Mouse (Mus musculus): Measurements from ENCODE around the gene Bod1. TPM values are rescaled to one million over a fixed set of nuclear protein-coding genes. Genes with fewer than 3 reads are reported as not detected.
A peak's percentile ranks its signal among the peaks of the same experiment; 100 is the strongest.

Gene Bod1
- polyA plus RNA-seq, 1 experiment, result 18.0 TPM

- Histone ChIP-seq H3K4me3 (replicated peaks; ENCODE audit: control insufficient read depth, low read depth, low read length) (no peak overlapping the region), H3K27ac (ENCODE audit: control insufficient read depth, insufficient read depth, low read depth, low read length, poor library complexity) (no peak overlapping the region), H3K4me1 (ENCODE audit: control insufficient read depth, insufficient read depth, low read length) (peaks cover 2% of the 10 kb centered on the region; the same call in 1 of the 2 replicates)
- no peak for TF ChIP-seq CTCF (IDR thresholded peaks at IDR 0.05; ENCODE audit: control insufficient read depth, insufficient read depth, low read length)
- TF ChIP-seq POLR2A (IDR thresholded peaks at IDR 0.05; ENCODE audit: borderline replicate concordance, control insufficient read depth, low read depth, low read length), result no peak
- 87% methylated on average over 5 of the region's 5 CpGs for whole genome bisulfite sequencing
Observed at GRCm38 (mm10) chr11:31677309-31677708, 5.6 kb upstream of the Bod1 start.

DNA sequence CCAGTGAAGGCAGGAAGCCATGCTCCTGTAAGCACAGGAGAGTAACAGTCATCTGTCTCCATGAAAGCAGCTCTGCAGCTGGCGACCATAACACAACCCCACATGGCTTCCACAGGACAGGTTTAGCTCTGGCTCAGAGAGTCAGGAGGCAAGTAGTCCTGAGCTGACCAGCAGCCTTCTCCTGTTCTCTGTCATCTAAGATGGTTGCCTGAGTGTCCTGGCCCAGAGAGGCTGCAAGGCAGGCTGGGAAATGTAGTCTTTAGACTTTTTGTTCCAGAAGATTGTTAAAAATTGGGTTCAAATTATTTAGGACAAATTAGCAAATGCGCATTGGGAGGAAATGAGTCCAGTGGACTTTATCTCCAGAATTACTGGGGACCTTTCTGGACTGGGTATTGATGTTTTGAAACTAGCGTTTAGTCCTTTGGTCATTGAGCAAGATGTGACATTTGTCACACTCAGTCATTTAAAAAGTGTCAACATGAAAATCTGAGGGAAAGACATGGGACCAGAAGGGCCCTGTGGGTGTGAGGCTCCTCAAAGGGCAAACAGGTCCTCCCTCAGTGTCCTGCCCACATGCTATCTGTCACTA lies 5.1 kb upstream of the Bod1 start:
- TF ChIP-seq CTCF (IDR thresholded peaks at IDR 0.05; ENCODE audit: control insufficient read depth, insufficient read depth, low read length) (no peak), POLR2A (IDR thresholded peaks at IDR 0.05; ENCODE audit: borderline replicate concordance, control insufficient read depth, low read depth, low read length) (no peak)
- peaks cover 2% of the 10 kb centered on the region; the same call in 1 of the 2 replicates for H3K4me1 ChIP-seq (ENCODE audit: control insufficient read depth, insufficient read depth, low read length)
- no peak overlapping the region for H3K27ac ChIP-seq (ENCODE audit: control insufficient read depth, insufficient read depth, low read depth, low read length, poor library complexity)
- H3K4me3 ChIP-seq (replicated peaks; ENCODE audit: control insufficient read depth, low read depth, low read length), result no peak overlapping the region
- 79% methylated on average over 3 of the region's 3 CpGs for WGBS

GRCm38 (mm10) chr11:31675430-31675829 lies 3.7 kb upstream of the Bod1 start:
- Histone ChIP-seq H3K4me3 (replicated peaks; ENCODE audit: control insufficient read depth, low read depth, low read length) (no peak overlapping the region), H3K4me1 (ENCODE audit: control insufficient read depth, insufficient read depth, low read length) (no peaks in the 10 kb centered on the region; the same call in 1 of the 2 replicates), H3K27ac (ENCODE audit: control insufficient read depth, insufficient read depth, low read depth, low read length, poor library complexity) (no peak overlapping the region)
- no peak for TF ChIP-seq POLR2A (IDR thresholded peaks at IDR 0.05; ENCODE audit: borderline replicate concordance, control insufficient read depth, low read depth, low read length)
- TF ChIP-seq CTCF (IDR thresholded peaks at IDR 0.05; ENCODE audit: control insufficient read depth, insufficient read depth, low read length), result peak; percentile 50
- 45% methylated on average over 2 of the region's 2 CpGs for WGBS

DNA sequence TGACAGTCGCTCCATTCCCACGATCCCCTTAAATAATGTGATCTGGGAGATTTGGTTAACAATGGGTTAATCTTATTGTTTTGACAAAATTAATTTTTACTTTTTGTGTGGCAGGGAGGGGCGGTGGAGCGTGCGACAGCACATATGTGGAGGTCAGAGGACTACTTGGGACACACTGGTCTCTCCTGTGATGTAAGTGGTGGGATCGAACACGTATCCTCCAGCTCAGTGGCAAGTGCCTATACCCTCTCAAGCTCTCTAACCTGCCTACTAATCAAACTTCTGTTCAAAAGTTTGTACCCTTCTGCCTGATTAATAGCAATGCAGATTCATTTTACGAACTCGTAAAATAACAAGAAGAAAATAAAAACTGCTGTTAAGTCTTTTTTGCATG lies 482 bp upstream of the Bod1 start:
- TF ChIP-seq CTCF (IDR thresholded peaks at IDR 0.05; ENCODE audit: control insufficient read depth, insufficient read depth, low read length), result no peak
- TF ChIP-seq POLR2A (IDR thresholded peaks at IDR 0.05; ENCODE audit: borderline replicate concordance, control insufficient read depth, low read depth, low read length), result no peak
- WGBS, result 13% methylated on average over 9 of the region's 9 CpGs
- H3K4me3 ChIP-seq (replicated peaks; ENCODE audit: control insufficient read depth, low read depth, low read length), result peak overlapping the region; percentile 67
- H3K27ac ChIP-seq (ENCODE audit: control insufficient read depth, insufficient read depth, low read depth, low read length, poor library complexity), result no peak overlapping the region
- H3K4me1 ChIP-seq (ENCODE audit: control insufficient read depth, insufficient read depth, low read length), result no peaks in the 10 kb centered on the region; the same call in 1 of the 2 replicates

DNA sequence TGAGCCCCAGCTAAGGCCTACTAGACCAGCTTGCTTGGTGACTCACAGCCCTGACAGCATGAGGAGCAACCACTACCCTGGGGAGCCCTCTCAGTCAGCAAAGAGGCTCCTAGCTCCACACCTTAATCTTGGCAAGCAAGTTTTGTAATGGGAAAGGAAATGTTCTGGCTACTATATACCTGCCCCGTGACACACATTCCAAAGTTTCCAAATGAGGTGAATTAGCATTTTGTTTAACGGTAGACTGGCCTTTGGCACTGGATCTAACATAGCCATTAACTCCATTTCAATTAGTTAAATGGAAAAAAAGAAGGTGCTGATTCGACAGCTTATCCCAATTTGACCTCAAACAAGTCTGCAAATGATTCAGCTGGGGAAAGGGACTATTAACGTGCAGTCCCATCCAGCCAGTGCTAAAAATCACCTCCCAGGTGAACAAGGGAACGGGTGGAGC lies 1.2 kb downstream of the Bod1 start:
- H3K27ac ChIP-seq (ENCODE audit: control insufficient read depth, insufficient read depth, low read depth, low read length, poor library complexity), result no peak overlapping the region
- WGBS, result 69% methylated on average over 5 of the region's 5 CpGs
- no peaks in the 10 kb centered on the region; the same call in 1 of the 2 replicates for H3K4me1 ChIP-seq (ENCODE audit: control insufficient read depth, insufficient read depth, low read length)
- no peak for TF ChIP-seq POLR2A (IDR thresholded peaks at IDR 0.05; ENCODE audit: borderline replicate concordance, control insufficient read depth, low read depth, low read length)
- TF ChIP-seq CTCF (IDR thresholded peaks at IDR 0.05; ENCODE audit: control insufficient read depth, insufficient read depth, low read length), result no peak
- H3K4me3 ChIP-seq (replicated peaks; ENCODE audit: control insufficient read depth, low read depth, low read length), result no peak overlapping the region

DNA sequence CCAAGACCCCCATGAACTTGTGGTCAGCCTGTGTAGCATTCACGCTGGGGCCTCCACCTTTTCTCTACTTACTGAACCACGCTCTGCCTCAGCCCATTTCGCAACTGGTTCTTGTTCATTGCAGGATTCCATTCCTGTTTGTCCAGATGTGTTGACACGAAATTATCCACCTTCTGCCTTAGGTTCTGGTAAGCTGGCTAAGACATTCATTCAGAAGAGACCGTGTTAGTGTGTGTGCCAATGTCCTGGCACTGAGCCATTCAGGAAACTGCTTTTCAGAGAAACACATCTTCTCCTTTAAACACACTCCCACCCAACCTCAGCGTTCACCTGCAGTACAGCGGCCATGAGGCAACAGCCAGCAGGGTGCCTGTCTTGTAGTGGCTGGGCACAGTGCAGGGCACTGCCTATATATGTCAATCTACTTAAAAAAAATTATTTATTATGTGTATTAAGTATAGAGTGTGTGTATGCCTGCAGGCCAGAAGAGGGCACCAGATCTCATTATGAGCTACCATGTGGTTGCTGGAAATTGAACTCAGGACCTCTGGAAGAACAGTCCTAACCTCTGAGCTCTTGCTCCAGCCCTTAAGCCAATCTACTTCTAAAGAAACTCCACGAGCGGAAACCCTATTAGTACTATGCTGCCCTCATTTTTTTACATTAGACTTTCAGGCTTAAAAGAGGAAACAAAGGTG lies 2.4 kb downstream of the Bod1 start:
- Histone ChIP-seq H3K27ac (ENCODE audit: control insufficient read depth, insufficient read depth, low read depth, low read length, poor library complexity) (no peak overlapping the region), H3K4me1 (ENCODE audit: control insufficient read depth, insufficient read depth, low read length) (no peaks in the 10 kb centered on the region; the same call in 1 of the 2 replicates), H3K4me3 (replicated peaks; ENCODE audit: control insufficient read depth, low read depth, low read length) (no peak overlapping the region)
- TF ChIP-seq POLR2A (IDR thresholded peaks at IDR 0.05; ENCODE audit: borderline replicate concordance, control insufficient read depth, low read depth, low read length) (no peak), CTCF (IDR thresholded peaks at IDR 0.05; ENCODE audit: control insufficient read depth, insufficient read depth, low read length) (no peak)
- WGBS, result 62% methylated on average over 9 of the region's 9 CpGs

DNA sequence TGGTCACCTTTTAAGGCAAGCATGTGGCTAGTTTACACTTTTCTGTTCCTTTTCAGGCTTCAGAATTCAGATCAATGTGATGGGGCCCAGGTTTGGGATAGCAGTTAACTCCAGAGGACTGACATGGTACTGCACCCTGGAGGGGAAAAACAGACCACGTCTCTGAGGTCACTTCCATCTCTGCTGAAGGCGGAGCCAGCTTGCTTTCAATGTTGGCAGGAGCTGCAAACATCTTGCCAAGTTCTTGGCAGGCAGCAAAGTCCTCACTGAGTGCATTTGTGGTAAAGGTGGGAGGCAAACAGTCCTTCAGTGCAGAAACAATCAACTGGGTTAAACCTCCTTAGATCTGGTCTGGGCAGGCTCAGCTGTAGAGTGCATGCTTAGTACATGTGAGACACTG lies 7.5 kb downstream of the Bod1 start:
- Histone ChIP-seq H3K27ac (ENCODE audit: control insufficient read depth, insufficient read depth, low read depth, low read length, poor library complexity) (no peak overlapping the region), H3K4me3 (replicated peaks; ENCODE audit: control insufficient read depth, low read depth, low read length) (no peak overlapping the region), H3K4me1 (ENCODE audit: control insufficient read depth, insufficient read depth, low read length) (no peaks in the 10 kb centered on the region)
- TF ChIP-seq CTCF (IDR thresholded peaks at IDR 0.05; ENCODE audit: control insufficient read depth, insufficient read depth, low read length), result no peak
- TF ChIP-seq POLR2A (IDR thresholded peaks at IDR 0.05; ENCODE audit: borderline replicate concordance, control insufficient read depth, low read depth, low read length), result no peak
- WGBS, result 72% methylated on average over 2 of the region's 2 CpGs

GRCm38 (mm10) chr11:31663501-31663900 lies 8.2 kb downstream of the Bod1 start:
- WGBS, result 85% methylated on average over 4 of the region's 4 CpGs
- Histone ChIP-seq H3K4me1 (ENCODE audit: control insufficient read depth, insufficient read depth, low read length) (no peaks in the 10 kb centered on the region), H3K27ac (ENCODE audit: control insufficient read depth, insufficient read depth, low read depth, low read length, poor library complexity) (no peak overlapping the region), H3K4me3 (replicated peaks; ENCODE audit: control insufficient read depth, low read depth, low read length) (no peak overlapping the region)
- no peak for TF ChIP-seq CTCF (IDR thresholded peaks at IDR 0.05; ENCODE audit: control insufficient read depth, insufficient read depth, low read length)
- TF ChIP-seq POLR2A (IDR thresholded peaks at IDR 0.05; ENCODE audit: borderline replicate concordance, control insufficient read depth, low read depth, low read length), result no peak
